Mouse (Mus musculus) adrenal gland, postnatal 36 days (tissue): ENCODE measurements around the gene Kif16b. TPM values are rescaled to one million over a fixed set of nuclear protein-coding genes. Genes with fewer than 3 reads are reported as not detected.

ENCODE experiments used
- DNase-seq, 2 experiments: peaks; one replicate each; pipeline ENCODE4 v3.0.0; 2021; ENCODE audit warnings: mixed read lengths in 1 of 2
- total RNA-seq, 2 experiments: library from RNA; stranded (reverse); gene quantifications; 2 replicates each; pipeline ENCODE4 v1.2.3; 2021

Kif16b gene
- total RNA-seq, 2 experiments from 2014 or later, result 25.8 to 27.1 TPM

- no peak for DNase-seq
Observed at GRCm38 (mm10) chr2:142651591-142651990, 249.7 kb downstream of the Kif16b start.

- DNase-seq, result no peak
Observed at GRCm38 (mm10) chr2:142648023-142648453, 253.3 kb downstream of the Kif16b start.

- DNase-seq, result no peak
Observed at GRCm38 (mm10) chr2:142646863-142647262, 254.5 kb downstream of the Kif16b start.

GRCm38 (mm10) chr2:142641766-142642165, 259.6 kb downstream of the Kif16b start:
- DNase-seq, result no peak

- no peak for DNase-seq
Observed at GRCm38 (mm10) chr2:142635606-142636304, 265.6 kb downstream of the Kif16b start.

GRCm38 (mm10) chr2:142633996-142634559, 267.3 kb downstream of the Kif16b start:
- DNase-seq, result no peak

- no peak for DNase-seq
Observed at GRCm38 (mm10) chr2:142629523-142630312, 271.6 kb downstream of the Kif16b start.

GRCm38 (mm10) chr2:142625756-142626155, 275.6 kb downstream of the Kif16b start:
- DNase-seq, result no peak

- DNase-seq, result no peak
Observed at GRCm38 (mm10) chr2:142625101-142625500, 276.2 kb downstream of the Kif16b start.

GRCm38 (mm10) chr2:142624254-142624653, 277.1 kb downstream of the Kif16b start:
- no peak for DNase-seq

GRCm38 (mm10) chr2:142621152-142621551, 280.2 kb downstream of the Kif16b start:
- no peak for DNase-seq

GRCm38 (mm10) chr2:142619926-142620325, 281.4 kb downstream of the Kif16b start:
- no peak for DNase-seq

GRCm38 (mm10) chr2:142614535-142614934, 286.8 kb downstream of the Kif16b start:
- DNase-seq, result no peak

- no peak for DNase-seq
Observed at GRCm38 (mm10) chr2:142612359-142612953, 288.9 kb downstream of the Kif16b start.

GRCm38 (mm10) chr2:142611113-142611512, 290.2 kb downstream of the Kif16b start:
- peak; percentile 18 for DNase-seq

GRCm38 (mm10) chr2:142610206-142610605, 291.1 kb downstream of the Kif16b start:
- no peak for DNase-seq

GRCm38 (mm10) chr2:142608778-142609177, 292.6 kb downstream of the Kif16b start:
- DNase-seq, result no peak

GRCm38 (mm10) chr2:142604762-142605161, 296.6 kb downstream of the Kif16b start:
- DNase-seq, result no peak

GRCm38 (mm10) chr2:142603210-142603609, 298.1 kb downstream of the Kif16b start:
- DNase-seq, result no peak

- no peak for DNase-seq
Observed at GRCm38 (mm10) chr2:142599235-142599634, 302.1 kb downstream of the Kif16b start.

- DNase-seq, result no peak
Observed at GRCm38 (mm10) chr2:142596176-142597170, 304.9 kb downstream of the Kif16b start.
